Mouse (Mus musculus) bone marrow, adult 2 months (tissue): Measurements from ENCODE around the gene Kcnk13.

Source experiments
- CTCF ChIP-seq: fragments of 200-500 bp; IDR thresholded peaks from 2 replicates; pipeline ENCODE4 v1.5.1; 2011; ENCODE audit warnings: low read length, control low read depth; ENCODE audit not compliant: control insufficient read depth, insufficient read depth
- POLR2A ChIP-seq: fragments of 200-500 bp; IDR thresholded peaks from 2 replicates; pipeline ENCODE4 v1.6.1; 2011; ENCODE audit warnings: low read depth, mild to moderate bottlenecking, control low read depth, low read length, borderline replicate concordance; ENCODE audit not compliant: control insufficient read depth

GRCm38 (mm10) chr12:99940704-99941103 lies 23.6 kb upstream of the Kcnk13 start:
- TF ChIP-seq CTCF (no peak), POLR2A (no peak)
